Mouse (Mus musculus): ENCODE measurements around the gene Sufu.
A peak's percentile ranks its signal among the peaks of the same experiment; 100 is the strongest.

The Sufu gene

DNA sequence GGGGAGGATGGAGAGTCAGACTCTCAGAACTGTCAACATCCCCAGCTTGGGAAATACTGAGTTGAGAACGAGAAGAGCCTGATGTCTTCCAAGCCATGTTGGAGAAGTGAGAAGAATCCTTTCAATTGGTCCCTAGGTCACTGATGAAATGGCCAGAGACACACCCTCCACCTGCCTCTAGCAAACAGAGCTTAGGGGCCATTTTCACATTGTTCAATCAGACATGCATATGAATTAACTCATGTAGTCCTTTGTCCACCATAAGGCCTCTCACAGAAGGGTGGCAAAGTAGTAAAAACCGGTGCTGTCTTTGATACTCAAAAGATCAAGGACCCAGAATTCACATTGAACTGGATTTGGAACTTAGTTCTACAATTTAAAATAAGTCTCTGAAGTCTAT is 100.5 kb downstream of the Sufu start:
- DNase-seq (ENCODE audit: low spot score in 2 of 2): no peak

DNA sequence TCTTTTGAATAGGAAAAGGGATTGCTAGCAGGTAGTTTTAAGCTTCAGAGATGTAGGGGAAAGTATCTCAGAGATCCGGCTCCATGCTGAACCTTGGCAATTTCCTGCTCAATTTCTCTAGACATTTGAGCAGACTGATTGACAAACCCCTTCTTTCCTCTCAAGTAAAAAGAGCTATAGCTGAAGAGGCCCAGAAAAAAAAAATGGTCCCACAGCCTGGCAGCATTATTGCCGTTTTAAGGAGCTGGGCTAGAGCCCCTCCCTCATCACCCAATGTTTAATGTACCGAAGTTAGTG is 102.8 kb downstream of the Sufu start:
- no peak for DNase-seq (ENCODE audit: low spot score in 2 of 2)

DNA sequence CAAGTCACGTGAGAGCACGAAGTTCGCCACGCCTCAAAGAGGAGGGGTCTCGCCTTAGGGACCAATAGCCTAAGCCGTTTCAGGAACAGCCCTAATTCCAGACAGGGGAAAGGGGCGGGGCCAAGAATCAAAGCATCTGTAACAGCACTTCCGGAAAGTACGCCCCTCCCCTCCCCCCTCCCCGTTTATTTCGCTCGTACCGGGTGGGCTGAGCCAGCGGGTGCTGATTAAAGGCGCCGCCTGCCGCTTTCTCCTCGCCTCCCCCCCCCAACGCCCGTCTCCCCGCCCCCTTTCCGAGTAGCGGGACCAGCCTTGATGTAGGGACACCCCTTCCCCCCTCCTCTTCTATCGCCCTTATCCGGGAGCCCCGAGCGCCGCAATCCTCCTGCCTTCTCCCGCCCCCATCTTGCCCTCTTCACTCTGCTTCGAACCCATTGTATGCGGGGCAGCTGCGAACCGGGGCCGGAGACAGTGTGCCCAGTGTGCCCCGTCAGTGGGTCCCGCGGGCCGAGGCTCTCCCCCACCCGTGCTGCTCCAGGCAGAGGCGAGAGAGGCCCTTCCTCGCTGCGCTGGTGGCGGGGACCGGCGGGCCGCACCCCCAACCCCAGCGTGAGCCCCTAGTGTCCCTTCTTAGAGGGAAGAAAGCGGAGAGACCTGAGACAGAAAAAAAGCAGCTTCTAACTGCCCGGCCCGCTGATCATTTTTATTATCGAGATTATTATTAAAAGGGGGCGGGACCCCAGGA is 103.3 kb downstream of the Sufu start:
- DNase-seq (ENCODE audit: low spot score in 2 of 2): peak; percentile 93 to 96

DNA sequence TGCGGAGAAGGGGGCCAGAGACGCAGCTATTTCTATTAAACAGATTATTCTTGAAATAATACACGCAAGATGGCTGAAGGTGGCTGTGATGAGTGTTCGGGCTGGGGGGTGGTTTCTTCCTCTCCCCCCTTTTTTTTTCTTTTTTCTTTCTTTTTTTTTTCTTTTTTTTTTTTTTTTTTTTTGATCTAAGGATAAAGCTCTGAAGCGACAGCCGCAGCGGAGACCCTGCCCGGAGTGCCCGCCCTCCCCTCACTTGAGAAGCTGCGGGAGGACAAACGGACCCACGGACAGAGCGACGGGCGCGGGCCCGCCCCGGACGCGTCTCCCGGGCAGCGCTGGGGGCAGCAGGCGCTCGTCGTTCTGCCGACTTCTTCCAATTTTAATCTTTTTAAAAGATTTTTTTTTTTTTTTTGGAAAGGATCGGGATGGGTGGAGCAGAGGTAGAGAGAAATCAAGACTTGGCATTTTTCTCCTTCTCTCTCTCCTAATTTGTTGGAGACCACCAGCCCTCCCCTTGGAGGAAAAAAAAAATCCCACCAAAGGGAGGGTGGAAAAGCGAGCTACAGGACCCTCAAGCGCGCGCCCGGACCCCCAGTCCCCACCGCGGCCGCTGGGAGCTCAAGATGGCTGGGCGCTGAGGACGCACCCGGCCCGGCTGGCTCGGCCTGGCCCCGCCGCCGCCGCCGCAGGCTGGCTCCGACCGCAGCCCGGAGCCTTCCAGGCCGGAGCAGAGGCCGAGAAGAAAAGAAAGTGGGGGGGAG is 104.1 kb downstream of the Sufu start:
- no peak for DNase-seq (ENCODE audit: low spot score in 2 of 2)

DNA sequence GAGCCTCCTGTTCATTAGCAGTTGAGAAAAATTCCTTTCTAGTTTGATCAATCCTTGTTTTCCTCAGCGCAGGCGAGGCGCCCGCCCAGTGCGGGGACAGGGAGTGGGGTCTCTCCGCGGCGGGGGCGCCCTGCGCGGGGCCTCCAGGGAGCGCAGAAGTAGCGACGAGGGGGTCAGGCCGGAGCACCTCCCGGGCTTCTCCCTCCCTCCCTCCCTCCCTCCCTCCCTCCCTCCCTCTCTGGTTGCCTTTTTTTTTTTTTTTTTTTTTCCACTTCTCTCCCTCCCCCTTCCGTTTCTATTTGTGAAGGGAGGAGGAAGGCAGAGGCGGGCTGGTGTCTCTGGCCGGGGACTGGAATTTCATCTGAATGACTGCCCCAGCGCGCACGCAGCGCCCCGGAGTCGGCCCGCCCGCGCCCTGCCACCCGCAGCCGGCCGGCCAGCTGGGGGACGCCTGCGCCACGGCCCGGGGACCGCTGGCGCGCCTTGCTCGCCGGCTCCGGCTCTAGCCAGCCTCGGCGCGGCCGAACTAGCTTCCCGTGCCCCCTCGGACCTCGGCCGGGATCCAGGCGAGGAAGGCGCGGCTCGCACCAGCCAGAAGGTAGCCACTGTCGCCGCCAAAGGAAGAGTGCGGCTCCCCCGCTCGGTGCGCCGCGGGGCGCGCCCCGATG is 104.8 kb downstream of the Sufu start, which contains the start of gene Trim8:
Trim8 (plus strand) TSS at position 302 of the 668 bp plus-strand sequence.
- peak; percentile 80 to 82 for DNase-seq (ENCODE audit: low spot score in 2 of 2)

DNA sequence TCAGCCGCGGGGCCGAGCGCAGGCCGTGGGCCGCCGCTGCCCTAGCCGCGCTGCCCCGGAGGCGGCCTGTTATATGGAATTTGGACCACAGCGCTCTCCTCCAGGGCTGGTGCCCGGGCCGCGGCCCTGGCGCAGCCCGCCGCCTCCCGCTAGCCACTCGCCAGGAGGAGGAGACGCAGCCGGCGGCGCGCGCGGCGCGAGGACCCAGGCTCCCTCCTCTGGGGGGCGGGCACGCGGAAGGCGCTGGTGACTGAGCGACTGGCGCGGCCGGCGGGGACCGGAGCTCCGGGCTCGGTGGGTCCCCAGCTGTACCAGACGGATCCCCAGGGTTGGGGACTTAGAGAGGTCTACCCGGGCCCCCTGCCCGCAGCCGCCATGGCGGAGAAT is 105.4 kb downstream of the Sufu start:
- DNase-seq (ENCODE audit: low spot score in 2 of 2): peak; percentile 67 to 80

DNA sequence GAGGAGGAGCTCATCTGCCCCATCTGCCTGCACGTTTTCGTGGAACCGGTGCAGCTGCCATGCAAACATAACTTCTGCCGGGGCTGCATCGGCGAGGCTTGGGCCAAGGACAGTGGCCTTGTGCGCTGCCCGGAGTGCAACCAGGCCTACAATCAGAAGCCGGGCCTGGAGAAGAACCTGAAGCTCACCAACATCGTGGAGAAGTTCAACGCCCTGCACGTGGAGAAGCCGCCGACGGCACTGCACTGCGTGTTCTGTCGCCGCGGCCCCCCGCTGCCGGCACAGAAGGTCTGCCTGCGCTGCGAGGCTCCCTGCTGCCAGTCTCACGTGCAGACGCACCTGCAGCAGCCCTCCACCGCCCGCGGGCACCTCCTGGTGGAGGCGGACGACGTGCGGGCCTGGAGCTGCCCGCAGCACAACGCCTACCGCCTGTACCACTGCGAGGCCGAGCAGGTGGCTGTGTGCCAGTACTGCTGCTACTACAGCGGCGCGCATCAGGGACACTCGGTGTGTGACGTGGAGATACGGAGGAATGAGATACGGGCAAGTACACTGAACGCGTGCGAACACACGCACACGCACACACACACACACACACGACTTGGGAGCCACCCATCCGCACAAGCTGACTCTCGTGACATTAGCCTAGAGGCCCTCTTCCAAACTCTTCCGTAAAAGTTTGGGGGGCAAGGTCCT is 105.9 kb downstream of the Sufu start:
- DNase-seq (ENCODE audit: low spot score in 2 of 2): peak; percentile 71 to 82

DNA sequence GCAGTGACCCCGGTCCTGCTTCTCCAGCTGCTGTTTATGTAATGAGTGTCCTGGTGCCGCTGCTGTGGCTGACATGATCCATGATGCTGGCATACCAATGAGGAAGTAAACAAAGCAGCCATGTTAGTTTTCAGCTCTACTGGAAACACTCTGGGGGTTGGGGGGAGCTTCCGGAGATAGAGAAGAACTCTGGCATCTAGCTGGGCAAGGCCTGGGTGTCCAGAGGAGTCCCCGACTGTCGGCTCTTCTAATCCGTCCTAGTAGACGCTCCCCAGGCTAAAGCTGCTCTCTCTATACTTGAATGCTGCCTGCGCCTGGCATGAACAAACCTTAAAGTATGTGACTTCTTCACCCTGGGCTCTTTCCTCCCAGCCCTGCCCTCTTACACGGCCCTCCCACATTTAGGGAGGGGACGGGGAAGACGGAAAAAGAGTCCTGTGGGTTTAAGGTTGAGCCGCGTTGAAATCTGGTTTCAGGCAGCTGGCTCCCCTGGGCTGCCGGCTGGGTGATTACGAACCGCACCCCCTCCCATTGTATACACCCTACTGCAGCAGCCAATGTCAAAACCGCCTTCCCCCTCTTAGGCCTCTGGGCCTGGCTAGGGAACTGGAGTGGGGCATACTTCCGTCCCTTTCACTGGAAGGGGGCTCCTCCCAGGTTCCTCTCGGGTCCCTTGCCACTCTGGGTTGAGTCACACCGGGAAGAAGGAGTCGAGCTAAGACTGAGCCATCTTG is 106.8 kb downstream of the Sufu start:
- peak; percentile 82 to 87 for DNase-seq (ENCODE audit: low spot score in 2 of 2)

DNA sequence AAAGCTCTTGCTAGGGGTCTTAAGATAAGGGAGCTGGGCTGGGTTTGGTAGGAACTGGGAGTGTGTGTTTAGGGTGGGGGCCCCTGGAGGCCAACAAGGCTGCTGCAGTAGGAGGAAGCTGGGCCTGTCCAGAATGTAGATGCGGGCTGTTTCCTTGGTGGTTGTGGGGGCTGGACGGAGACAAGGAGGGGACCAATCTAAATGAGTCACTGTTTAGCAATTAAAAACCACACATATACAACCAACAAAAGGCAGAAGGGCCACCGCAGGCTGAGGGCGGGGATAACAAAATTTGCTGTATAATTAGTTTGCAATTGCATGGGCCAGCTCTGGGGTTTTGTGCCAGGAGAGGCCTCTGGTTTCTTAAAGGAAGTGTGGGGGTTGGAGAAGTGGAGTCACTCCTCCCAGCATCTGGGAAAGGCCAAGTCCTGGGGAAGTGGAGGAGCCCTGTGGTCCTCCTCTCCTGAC is 107.4 kb downstream of the Sufu start:
- DNase-seq (ENCODE audit: low spot score in 2 of 2): peak; percentile 63 to 69

DNA sequence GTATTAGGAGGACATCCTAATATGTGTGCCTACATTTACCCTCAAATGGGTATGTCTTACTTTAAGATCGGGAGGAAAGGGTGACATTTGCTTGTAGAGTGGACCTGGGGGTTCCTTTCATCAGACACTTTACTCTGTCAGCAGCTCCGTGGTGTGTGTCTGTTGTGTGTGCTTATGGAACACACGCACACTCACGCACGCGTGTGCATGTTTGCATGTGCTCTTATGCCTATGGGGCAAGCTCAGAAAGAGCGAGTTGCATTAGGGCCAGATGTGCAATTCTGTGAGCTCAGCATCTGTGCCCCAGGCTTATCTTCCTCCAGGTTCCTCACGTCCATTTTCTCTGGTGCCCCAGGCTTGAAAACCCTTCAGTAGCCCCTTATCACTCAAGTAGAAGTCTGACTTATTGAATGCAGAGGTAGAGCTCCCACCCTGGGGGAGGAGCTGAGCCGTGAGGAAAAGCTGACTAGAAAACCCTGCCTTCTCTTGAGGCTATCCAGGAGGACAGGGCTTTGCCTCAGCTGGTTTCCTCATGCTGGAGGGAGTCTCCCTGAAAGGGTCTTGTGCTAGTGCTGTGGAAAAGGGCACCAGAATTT is 108.2 kb downstream of the Sufu start:
- no peak for DNase-seq (ENCODE audit: low spot score in 2 of 2)

DNA sequence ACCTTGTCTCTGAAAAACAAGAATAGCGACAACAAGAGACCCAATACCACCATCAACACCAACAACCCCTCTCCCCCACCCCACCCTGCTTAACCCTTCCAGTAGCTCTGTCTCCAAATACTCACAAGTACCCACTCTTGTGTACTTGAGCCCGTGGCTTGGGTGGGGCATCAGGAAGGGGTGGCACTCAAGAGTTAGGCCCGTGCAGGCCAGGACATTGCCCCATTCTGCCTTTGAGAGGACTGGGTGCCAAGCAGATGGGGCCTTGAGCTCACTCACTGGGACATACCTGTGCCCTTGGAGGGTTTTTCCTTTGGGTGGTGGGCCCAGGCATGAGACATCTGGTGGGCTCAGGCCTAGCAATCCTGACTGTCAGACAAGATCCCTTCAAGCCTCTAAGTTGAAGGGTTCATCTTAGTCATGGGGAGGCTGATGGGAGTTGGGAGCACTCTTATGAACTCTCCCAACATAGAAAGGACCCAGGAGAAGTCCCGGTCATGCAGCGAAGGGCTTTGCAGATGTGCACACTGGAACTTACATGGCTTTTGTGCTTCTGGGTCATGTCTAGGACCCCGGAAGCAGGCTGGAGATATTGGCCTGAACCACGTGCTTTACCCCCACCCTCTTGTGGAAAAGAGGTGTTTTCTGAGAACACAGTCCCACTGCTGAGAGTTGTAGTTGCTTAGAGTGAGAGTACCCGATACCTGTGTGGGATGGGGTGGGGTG is 109.1 kb downstream of the Sufu start:
- no peak for DNase-seq (ENCODE audit: low spot score in 2 of 2)

DNA sequence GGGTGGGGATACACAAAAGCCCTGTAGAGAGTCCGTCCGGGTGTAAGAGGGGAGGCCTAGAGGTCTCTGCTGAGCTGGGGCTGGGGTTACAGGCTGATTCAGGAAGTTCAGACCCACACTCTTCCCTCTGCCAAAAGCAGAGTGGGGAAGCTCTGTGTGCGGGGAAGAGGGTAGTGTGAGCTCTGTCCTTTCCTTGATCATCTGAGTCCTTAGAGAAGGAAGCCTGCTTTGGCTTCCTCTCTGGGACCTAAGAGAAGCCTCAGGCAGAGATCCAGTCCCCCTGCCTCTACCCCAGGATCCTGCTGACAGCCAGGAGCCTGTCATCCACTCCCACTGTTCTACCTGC is 109.6 kb downstream of the Sufu start:
- no peak for DNase-seq (ENCODE audit: low spot score in 2 of 2)

DNA sequence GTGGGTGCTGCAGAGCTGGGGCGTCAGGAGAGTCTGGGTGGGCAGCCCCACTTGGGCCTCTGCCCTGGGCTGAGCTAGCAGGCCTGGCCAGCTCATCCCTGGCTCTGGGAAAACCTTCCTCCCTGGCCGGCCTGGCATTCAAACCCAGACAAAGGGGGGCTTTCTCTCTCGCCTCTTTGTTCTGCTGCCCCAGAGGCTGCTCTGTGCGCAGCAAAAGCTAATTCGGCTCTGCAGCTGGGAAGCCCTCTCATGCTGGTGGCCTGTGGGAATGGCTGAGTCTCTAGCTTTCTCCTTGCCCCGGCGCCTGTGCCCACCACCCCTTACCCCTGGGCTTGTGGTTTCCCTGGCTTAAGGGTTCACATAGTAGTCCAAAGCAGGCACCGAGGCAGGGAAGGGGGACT is 110.5 kb downstream of the Sufu start:
- no peak for DNase-seq (ENCODE audit: low spot score in 2 of 2)

DNA sequence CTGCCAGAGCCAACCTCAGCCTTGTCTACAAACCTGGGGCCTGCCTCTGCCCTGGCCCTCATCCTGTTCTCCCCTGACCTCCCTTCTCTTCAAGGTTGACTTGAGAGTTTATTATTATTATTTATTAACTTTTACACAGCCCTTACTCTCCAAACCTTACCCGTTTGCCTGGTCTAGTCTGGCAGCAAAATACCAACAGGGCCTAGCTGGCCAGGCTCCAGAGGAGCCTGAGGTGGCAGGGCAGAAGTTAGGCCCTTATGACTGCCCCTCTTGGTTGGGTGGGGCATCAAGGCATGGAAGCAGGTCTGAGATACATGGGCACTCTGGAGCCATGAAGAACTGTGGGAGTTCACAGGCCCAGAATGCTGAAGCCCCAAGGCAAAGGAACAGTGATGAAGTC is 111.1 kb downstream of the Sufu start:
- DNase-seq (ENCODE audit: low spot score in 2 of 2): no peak

DNA sequence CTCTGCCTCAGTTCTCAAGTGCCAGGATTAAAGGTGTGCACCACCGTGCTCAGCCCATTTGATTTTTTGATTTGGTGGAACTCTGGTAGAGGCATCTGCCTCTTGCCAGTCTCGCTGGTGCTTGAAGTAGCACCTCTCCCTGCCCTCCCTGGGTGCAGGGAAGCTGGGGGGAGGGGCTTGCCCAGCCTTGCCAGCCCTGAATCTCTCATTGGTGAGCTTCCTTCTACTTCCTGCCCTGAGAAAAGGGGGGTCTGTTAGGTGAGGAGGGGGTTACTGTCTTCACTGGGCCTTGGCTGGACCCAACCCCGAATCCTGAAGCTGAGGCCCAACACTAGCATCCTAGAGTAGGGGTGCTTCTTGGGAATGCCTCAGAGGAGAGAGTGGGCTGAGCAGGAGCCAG is 112.0 kb downstream of the Sufu start:
- no peak for DNase-seq (ENCODE audit: low spot score in 2 of 2)

DNA sequence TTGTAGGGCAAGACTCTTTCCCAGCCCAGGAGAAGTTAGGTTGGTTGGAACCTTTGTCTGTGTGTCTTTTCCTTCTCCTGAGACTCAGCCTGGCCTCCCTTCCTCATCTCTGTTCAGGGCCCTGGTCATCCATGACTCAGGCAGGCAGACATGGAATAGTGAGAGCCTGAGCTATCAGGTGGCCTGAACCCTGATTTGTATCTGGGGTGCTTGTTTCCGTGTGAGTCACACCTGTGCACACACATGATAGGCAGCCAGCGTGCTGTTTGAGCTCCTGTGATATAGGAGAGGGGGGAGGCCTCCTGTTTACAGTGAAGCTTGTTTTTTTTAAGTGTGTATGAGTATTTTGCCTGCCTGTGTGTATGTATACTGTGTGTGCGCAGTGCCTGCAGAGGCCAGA is 112.5 kb downstream of the Sufu start:
- no peak for DNase-seq (ENCODE audit: low spot score in 2 of 2)

DNA sequence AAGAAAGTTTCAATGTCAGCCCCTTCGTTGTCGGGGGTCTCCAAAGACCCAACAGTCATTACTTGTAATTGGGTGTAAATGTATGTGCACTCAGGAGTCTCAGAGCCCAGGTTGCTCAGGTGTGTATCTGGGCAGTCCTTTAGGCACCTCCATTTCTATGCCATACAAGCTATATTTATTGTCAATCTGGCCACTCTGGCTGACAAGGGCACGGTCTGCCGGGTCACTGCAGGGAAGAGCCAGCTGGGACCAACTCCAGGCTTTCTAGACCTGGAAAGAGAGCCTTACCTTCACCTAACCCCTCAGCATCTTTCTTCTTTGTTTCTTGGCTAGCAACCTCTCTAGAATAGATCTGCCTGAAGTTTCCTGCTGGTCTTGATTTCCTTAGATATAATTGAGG is 113.0 kb downstream of the Sufu start:
- no peak for DNase-seq (ENCODE audit: low spot score in 2 of 2)

DNA sequence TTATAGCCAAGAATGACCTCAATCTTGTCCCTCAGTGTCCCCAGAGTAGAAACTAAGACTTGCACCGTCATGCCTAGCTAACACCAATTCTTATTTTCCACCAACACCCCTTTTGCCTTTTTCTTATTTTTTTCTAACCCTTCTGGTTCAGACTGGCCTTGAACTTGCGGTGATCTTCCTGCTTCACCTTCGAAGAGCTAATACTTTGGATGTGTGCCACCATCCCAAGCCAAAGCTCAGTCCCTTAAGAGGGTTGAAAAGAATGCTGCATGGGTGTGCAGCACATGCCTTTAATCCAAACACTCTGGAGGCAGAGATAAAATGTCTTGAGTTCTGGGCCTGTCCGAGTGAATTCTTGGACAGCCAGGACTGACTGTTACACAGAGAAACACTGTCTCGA is 113.7 kb downstream of the Sufu start:
- DNase-seq (ENCODE audit: low spot score in 2 of 2): no peak

DNA sequence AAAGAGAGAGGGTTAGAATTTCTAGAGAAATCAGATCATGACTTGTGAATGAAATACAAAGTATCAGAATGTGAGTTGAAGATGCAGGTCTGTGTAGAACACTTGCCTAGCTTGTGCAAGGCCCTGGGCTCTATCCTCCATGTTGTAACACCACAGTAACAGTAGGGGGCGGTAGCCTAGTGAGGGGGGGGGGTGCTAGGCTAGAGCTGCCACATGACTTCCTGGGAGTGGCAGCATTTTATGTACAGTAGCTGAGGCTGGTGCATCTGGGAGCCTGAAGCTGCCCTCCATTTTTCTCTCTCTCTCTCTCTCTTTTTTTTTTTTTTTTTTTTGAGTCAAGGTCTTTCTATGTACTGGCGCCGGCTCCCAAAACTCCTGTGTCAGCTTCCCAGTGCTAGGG is 114.1 kb downstream of the Sufu start:
- DNase-seq (ENCODE audit: low spot score in 2 of 2): no peak

DNA sequence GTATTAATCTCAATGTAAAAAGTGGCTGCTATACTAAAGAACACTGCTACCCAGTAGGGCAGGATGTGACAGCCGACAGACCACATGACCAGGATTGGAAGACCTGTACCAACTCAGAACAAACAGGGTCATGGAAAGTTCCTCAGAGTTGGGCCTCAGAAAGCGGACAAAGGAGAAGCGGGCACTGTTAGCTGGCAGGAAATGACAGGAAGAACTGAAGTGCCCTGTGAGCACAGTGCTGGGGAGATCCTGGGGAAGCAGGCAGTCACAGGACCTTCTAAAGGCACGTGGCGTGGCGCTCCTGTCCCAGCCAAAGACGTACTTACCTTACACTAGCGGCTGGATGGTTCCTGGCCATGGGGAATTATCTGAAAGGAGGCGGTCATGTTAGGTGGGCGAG is 114.6 kb downstream of the Sufu start:
- no peak for DNase-seq (ENCODE audit: low spot score in 2 of 2)

DNA sequence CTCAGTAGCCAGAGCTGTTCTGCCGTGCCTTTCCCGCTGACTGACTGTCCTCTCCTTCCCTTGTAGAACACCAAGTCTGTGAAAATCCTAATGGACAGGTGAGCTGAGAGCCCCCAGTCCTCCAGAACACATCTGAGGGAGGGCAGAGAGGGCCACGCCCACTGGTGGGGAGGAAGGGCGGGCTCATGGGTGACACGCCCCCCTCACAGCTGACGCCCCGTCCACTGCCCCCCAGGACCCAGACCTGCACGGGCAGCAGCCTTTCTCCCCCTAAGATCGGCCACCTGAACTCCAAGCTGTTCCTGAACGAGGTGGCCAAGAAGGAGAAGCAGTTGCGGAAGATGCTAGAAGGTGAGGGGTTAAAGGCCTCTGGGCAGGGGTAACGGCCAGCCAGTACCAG is 117.7 kb downstream of the Sufu start:
- DNase-seq (ENCODE audit: low spot score in 2 of 2): no peak
